Mouse (Mus musculus) G1E (cell line): Measurements from ENCODE around the gene Pjvk. TPM values are rescaled to one million over a fixed set of nuclear protein-coding genes. Genes with fewer than 3 reads are reported as not detected.

Experiments
- ATAC-seq: 2 replicates; pipeline ENCODE4 v1.8.0; 2016; ENCODE audit warnings: mild to moderate bottlenecking; ENCODE audit not compliant: insufficient number of reproducible peaks, poor library complexity, low FRiP score, severe bottlenecking; ENCODE audit errors: extremely low read depth
- DNase-seq: peaks from one replicate; pipeline ENCODE4 v3.0.0; 2012; ENCODE audit warnings: low spot score
- H3K27me3 ChIP-seq: 2 replicates; pipeline ENCODE4 v1.6.1; 2012; ENCODE audit warnings: mild to moderate bottlenecking, low read length, inconsistent platforms; ENCODE audit not compliant: insufficient read depth
- H3K36me3 ChIP-seq: replicated peaks from 2 replicates; pipeline ENCODE3; 2012; ENCODE audit warnings: mild to moderate bottlenecking, inconsistent platforms
- H3K4me1 ChIP-seq: 2 replicates; pipeline ENCODE4 v1.6.1; 2012; ENCODE audit warnings: low read depth, low read length, inconsistent platforms, mixed read lengths; ENCODE audit not compliant: insufficient read depth
- H3K4me3 ChIP-seq: 2 replicates; pipeline ENCODE4 v1.5.1; 2012; ENCODE audit warnings: low read depth, mild to moderate bottlenecking, inconsistent platforms, low read length, moderate library complexity, mixed read lengths
- H3K9me3 ChIP-seq: replicated peaks from 2 replicates; pipeline ENCODE4 v1.6.1; 2012; ENCODE audit warnings: inconsistent platforms
- CTCF ChIP-seq: IDR thresholded peaks from 2 replicates; pipeline ENCODE4 v1.5.1; 2012; ENCODE audit warnings: low read depth, low read length, inconsistent platforms, mixed read lengths
- GATA1 ChIP-seq: IDR thresholded peaks from 2 replicates; pipeline ENCODE4 v1.6.1; 2012; ENCODE audit warnings: borderline replicate concordance, low read length, inconsistent platforms, mixed read lengths
- GATA2 ChIP-seq: IDR thresholded peaks from 2 replicates; pipeline ENCODE4 v1.6.1; 2012; ENCODE audit warnings: low read depth, low read length, inconsistent platforms, borderline replicate concordance
- POLR2AphosphoS5 ChIP-seq: IDR thresholded peaks from 2 replicates; pipeline ENCODE4 v1.6.1; 2012; ENCODE audit warnings: low read depth, low read length, inconsistent platforms; ENCODE audit not compliant: insufficient replicate concordance
- TAL1 ChIP-seq: conservative IDR thresholded peaks from 2 replicates; pipeline ENCODE4 v1.6.1; 2012; ENCODE audit warnings: low read depth, low read length, inconsistent platforms, mixed read lengths
- polyA plus RNA-seq: library from polyadenylated mRNA; stranded (reverse); fragments of >175 nt; gene quantifications from 2 replicates; pipeline ENCODE4 v1.2.3, GENCODE M21; 2012
- total RNA-seq, 2 experiments: library from RNA; stranded (forward) in 1 of 2; stranded (reverse) in 1 of 2; fragments of 200-1000 nt in 1 of 2; fragments of >200 nt in 1 of 2; fragmentation: Nextera tagmentation in 1 of 2; gene quantifications; 2 replicates each; pipeline ENCODE4 v1.2.3; 2014 to 2017

The Pjvk gene
- total and polyA plus RNA-seq, 3 experiments: 0.27 TPM; not detected in 2

- no peak for TF ChIP-seq GATA1
- TF ChIP-seq POLR2AphosphoS5: no peak
- no peak for TF ChIP-seq TAL1
- no peak for TF ChIP-seq GATA2
- no peak for TF ChIP-seq CTCF
- DNase-seq: no peak
- Histone ChIP-seq H3K4me3 (no peak overlapping the region), H3K4me1 (peaks cover 31% of the 10 kb centered on the region), H3K9me3 (no peaks in the 10 kb centered on the region), H3K36me3 (peaks cover 17% of the 10 kb centered on the region), H3K27me3 (no peaks in the 10 kb centered on the region)
- no peak for ATAC-seq
Observed at GRCm38 (mm10) chr2:76643801-76644200, 4.5 kb upstream of the Pjvk start.

- no peak for TF ChIP-seq GATA1
- no peak for TF ChIP-seq GATA2
- TF ChIP-seq POLR2AphosphoS5: no peak
- TF ChIP-seq TAL1: no peak
- TF ChIP-seq CTCF: no peak
Observed at GRCm38 (mm10) chr2:76647441-76647869, 821 bp upstream of the Pjvk start.

GRCm38 (mm10) chr2:76648666-76649141 lies 428 bp downstream of the Pjvk start:
- Histone ChIP-seq H3K27me3 (no peaks in the 10 kb centered on the region), H3K4me3 (peak overlapping the region; percentile 91; the same call in 1 of the 2 replicates), H3K4me1 (peaks cover 30% of the 10 kb centered on the region), H3K36me3 (no peaks in the 10 kb centered on the region), H3K9me3 (no peaks in the 10 kb centered on the region; the same call in 1 of the 2 replicates)
- DNase-seq: peak; percentile 2
- TF ChIP-seq POLR2AphosphoS5 (no peak), CTCF (no peak), GATA2 (no peak), TAL1 (no peak), GATA1 (no peak)
- ATAC-seq: no peak

More at GRCm38 (mm10) chr2:76647441-76647869, 821 bp upstream of the Pjvk start:
- Histone ChIP-seq H3K9me3 (no peaks in the 10 kb centered on the region), H3K4me1 (peaks cover 33% of the 10 kb centered on the region), H3K27me3 (no peaks in the 10 kb centered on the region), H3K36me3 (no peaks in the 10 kb centered on the region), H3K4me3 (peak overlapping the region; percentile 91)
- DNase-seq (no peak), ATAC-seq (no peak)

- H3K4me1 ChIP-seq: peaks cover 15% of the 10 kb centered on the region
- no peaks in the 10 kb centered on the region for H3K36me3 ChIP-seq
- no peaks in the 10 kb centered on the region; the same call in 1 of the 2 replicates for H3K9me3 ChIP-seq
- TF ChIP-seq TAL1: no peak
- TF ChIP-seq GATA2: no peak
- DNase-seq (no peak), ATAC-seq (no peak)
- no peak overlapping the region for H3K4me3 ChIP-seq
- no peaks in the 10 kb centered on the region for H3K27me3 ChIP-seq
Observed at GRCm38 (mm10) chr2:76653070-76653469, 4.8 kb downstream of the Pjvk start.

GRCm38 (mm10) chr2:76654646-76655045 lies 6.4 kb downstream of the Pjvk start:
- ATAC-seq (no peak), DNase-seq (no peak)
- H3K27me3 ChIP-seq: peaks cover 3% of the 10 kb centered on the region; the same call in 1 of the 2 replicates
- TF ChIP-seq TAL1 (no peak), POLR2AphosphoS5 (no peak), GATA2 (no peak), GATA1 (no peak), CTCF (no peak)
- H3K36me3 ChIP-seq: no peaks in the 10 kb centered on the region
- H3K4me3 ChIP-seq: no peak overlapping the region
- peaks cover 8% of the 10 kb centered on the region for H3K4me1 ChIP-seq
- H3K9me3 ChIP-seq: no peaks in the 10 kb centered on the region; the same call in 1 of the 2 replicates

GRCm38 (mm10) chr2:76655444-76655843 lies 7.2 kb downstream of the Pjvk start:
- Histone ChIP-seq H3K4me1 (peaks cover 8% of the 10 kb centered on the region), H3K27me3 (peaks cover 3% of the 10 kb centered on the region; the same call in 1 of the 2 replicates), H3K9me3 (no peaks in the 10 kb centered on the region; the same call in 1 of the 2 replicates), H3K4me3 (no peak overlapping the region), H3K36me3 (no peaks in the 10 kb centered on the region)
- DNase-seq (no peak), ATAC-seq (no peak)
- TF ChIP-seq GATA2 (no peak), GATA1 (no peak), POLR2AphosphoS5 (no peak), CTCF (no peak), TAL1 (no peak)

- DNase-seq: no peak
- ATAC-seq: peak; percentile 15; the same call in 1 of the 2 replicates
- Histone ChIP-seq H3K4me1 (peaks cover 8% of the 10 kb centered on the region), H3K27me3 (peaks cover 3% of the 10 kb centered on the region; the same call in 1 of the 2 replicates), H3K4me3 (no peak overlapping the region), H3K36me3 (no peaks in the 10 kb centered on the region), H3K9me3 (no peaks in the 10 kb centered on the region; the same call in 1 of the 2 replicates)
- TF ChIP-seq TAL1 (no peak), GATA1 (no peak), POLR2AphosphoS5 (no peak), CTCF (no peak), GATA2 (no peak)
Observed at GRCm38 (mm10) chr2:76655982-76656381, 7.7 kb downstream of the Pjvk start.
